Mouse (Mus musculus): ENCODE results near the gene A930009A15Rik.

Gene A930009A15Rik

DNA sequence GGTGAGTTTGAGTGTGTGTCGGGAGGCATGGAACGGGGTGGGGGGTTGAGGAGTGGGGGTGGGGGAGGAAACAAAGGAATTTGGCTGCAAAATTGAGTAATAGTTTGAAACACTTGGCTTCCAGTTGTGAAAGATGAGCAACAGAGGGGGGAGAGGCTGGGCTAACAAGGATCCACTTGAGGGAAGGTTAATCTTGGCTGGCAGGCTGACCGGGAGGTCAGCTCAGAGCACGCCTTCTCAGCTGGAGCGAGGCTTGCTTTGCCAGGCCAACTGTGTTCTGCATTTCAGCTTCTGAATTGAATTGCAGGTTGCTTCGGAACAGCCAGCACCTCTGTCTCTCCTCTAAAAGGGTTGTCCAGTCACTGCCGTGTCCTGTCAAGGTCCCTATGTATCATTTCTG lies 9.7 kb downstream of the A930009A15Rik start:
- DNase-seq (ENCODE audit: extremely low spot score), result peak; percentile 41

GRCm38 (mm10) chr10:115581971-115582370 lies 12.2 kb downstream of the A930009A15Rik start:
- DNase-seq (ENCODE audit: extremely low spot score), result no peak

- no peak for DNase-seq (ENCODE audit: extremely low spot score)
Observed at GRCm38 (mm10) chr10:115583071-115583470, 13.3 kb downstream of the A930009A15Rik start.

DNA sequence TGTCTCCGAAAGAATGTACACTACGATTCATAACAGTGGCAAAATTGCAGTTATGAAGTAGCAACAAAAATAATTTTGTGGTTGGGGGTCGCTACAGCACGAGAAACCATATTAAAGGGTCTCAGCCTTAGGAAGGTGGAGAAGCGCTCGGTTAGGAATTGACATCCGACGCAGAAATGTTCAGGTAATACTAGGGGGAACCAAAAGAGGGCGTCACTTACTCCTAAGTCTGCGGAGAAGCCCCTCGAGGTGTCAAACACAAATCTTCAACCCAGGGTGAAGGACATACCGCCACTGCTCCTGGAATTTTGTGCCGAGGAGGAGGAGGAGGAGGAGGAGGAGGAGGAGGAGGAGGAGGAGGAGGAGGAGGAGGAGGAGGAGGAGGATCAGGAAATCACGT lies 14.9 kb downstream of the A930009A15Rik start:
- DNase-seq (ENCODE audit: extremely low spot score), result no peak

DNA sequence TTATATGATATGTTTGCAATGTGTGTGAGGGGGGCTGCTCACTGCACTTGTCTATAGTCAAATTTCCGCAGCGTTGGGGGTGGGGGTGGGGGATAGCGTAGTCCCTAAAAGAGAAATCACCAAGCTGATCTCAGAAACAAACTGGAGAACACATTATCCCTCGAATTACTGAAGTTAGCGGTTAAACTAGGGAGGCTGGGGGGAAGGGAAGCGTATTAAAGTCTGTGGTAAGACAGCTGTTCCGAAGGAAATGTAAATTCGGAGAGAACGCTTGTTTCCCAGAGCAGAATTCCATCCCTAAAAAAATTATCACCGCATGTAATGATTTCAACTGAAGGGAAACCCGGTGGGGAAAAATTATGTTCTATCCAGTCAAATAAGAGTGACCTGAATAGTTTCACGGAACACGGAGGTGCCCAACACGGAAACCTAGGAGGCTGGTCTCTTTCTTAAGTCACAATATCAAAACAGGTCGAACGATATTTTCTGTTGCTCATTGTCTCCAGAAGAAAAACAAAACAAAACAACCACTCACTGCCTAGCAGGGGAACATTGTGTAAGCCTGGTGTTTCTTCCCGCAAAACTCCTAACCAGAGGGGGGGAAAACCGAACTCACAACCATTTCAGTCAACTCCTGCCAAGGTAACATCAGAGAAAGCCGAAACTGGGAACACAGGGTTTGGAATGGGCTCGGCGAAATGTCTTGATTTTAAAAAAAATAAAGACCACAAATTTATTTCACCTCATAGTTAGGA lies 15.9 kb downstream of the A930009A15Rik start:
- DNase-seq (ENCODE audit: extremely low spot score), result no peak

GRCm38 (mm10) chr10:115586246-115587231 lies 16.8 kb downstream of the A930009A15Rik start:
- peak; percentile 60 for DNase-seq (ENCODE audit: extremely low spot score)

GRCm38 (mm10) chr10:115587301-115587969 lies 17.6 kb downstream of the A930009A15Rik start, which contains the start of gene Lgr5:
Gene Lgr5 (minus strand): TSS chr10:115587780.
- peak; percentile 79 for DNase-seq (ENCODE audit: extremely low spot score)

- DNase-seq (ENCODE audit: extremely low spot score), result no peak
Observed at GRCm38 (mm10) chr10:115587979-115588378, 18.2 kb downstream of the A930009A15Rik start.

DNA sequence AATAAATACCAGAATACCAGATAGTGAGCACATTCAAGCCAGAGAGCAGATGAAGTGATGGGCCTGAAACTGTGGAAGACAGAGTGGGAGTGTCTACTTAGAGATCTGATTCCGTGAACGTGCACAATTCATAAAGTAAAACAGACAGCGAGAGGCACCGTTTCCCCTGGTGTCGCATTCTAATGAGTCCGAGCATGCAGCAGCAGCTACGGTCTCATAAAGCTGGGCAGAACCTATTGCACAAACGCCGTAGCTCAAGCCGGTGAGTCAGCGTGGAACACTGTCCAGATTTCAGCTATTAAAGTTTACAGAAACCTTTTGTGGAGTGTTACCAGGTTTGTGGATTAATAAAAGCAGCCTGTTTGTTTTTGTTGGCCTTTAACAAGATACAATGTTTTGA lies 23.4 kb downstream of the A930009A15Rik start:
- DNase-seq (ENCODE audit: extremely low spot score), result no peak

DNA sequence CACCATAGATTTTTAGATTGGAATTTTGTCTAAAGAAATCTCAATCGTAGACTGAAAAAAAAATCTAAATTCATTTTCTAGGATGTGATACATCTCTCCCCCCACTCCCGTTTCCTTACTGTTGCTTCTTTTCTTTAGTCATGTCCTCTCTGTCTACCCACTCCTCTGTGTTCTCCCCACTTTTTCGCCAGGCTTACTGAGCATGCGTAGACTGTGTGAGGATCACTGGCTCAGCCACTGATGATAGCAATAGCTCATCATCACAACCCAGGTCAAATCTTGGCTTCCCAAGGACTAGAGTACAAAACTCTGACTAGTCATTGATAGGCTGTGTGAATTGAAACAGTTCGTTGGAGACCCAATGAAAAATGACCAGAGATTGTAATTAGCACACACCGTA lies 23.9 kb downstream of the A930009A15Rik start:
- no peak for DNase-seq (ENCODE audit: extremely low spot score)

- DNase-seq (ENCODE audit: extremely low spot score), result no peak
Observed at GRCm38 (mm10) chr10:115595748-115596147, 26.0 kb downstream of the A930009A15Rik start.

DNA sequence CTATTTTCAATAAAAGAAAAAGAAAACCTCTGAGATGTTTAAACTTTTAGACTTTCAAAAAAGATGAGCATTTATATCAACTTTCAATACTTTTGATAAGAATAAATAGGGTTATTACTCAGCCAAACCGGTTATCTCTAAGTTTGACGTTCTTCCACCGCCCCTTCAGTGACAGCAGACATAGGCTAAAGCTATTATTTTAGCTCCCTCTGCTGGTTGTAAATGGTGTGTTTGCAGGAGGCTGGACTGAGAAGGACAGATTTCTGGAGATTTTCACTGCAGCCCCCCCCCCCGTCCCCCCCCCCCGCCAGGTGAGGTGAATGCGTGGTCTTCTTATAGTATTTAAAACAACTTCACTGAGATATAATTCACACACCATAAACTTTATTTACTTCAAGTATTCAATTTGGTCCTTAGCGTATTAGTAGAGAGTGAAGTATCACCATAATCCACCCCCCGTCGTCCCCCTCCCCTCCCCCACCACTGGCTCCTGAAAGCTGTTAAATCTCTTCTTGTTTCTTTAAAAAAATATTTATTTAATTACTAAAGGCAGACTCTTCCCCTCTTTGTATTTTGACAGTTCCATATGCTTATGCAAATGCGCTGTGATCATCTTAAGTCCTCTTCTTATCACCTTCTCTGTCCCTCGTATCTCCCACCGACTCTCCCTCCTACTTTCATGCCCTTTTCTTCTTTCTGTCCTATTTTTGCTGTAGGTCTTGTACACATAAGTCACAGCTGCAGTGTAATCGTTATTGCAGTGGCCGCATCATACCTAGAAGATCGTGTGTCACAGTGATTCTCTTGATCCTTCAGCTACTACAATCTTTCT lies 47.9 kb downstream of the A930009A15Rik start:
- DNase-seq (ENCODE audit: extremely low spot score), result peak; percentile 54

- peak; percentile 13 for DNase-seq (ENCODE audit: extremely low spot score)
Observed at GRCm38 (mm10) chr10:115618288-115618856, 48.6 kb downstream of the A930009A15Rik start.

GRCm38 (mm10) chr10:115623481-115623880 lies 53.7 kb downstream of the A930009A15Rik start:
- no peak for DNase-seq (ENCODE audit: extremely low spot score)

GRCm38 (mm10) chr10:115623956-115624671 lies 54.3 kb downstream of the A930009A15Rik start:
- DNase-seq (ENCODE audit: extremely low spot score), result no peak

- no peak for DNase-seq (ENCODE audit: extremely low spot score)
Observed at GRCm38 (mm10) chr10:115624957-115625356, 55.2 kb downstream of the A930009A15Rik start.

DNA sequence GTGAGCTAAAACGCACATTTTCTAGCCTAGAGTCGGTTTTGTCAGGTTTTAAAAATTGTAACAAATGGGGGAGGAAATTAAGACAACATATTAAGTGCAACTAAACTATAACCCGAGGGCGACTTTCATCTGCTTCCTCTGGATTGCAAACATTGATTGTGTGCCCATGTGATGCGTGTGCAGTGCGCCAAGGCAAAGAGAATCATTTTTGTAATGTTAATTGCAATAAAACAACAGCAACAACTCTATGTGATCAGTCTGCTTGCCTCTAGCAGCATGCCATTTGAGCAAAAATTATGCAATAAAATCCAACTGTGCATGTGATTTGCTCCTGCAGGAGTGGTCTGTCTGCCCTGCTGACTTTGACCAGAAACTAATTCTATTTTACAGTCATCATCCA lies 56.9 kb downstream of the A930009A15Rik start:
- DNase-seq (ENCODE audit: extremely low spot score), result no peak
